Mouse (Mus musculus) intestine, postnatal 0 days (tissue): ENCODE results near the gene Tmc7. TPM values are rescaled to one million over a fixed set of nuclear protein-coding genes. Genes with fewer than 3 reads are reported as not detected.

Experiments used
- ATAC-seq: fragments of 200-750 bp; cut with Nextera tagmentation; 2 replicates; pipeline ENCODE4 v1.8.0; 2017; ENCODE audit warnings: mild to moderate bottlenecking, moderate TSS enrichment, moderate library complexity
- H3K27ac ChIP-seq: fragments of 300-500 bp; sonication (generic); 2 replicates; pipeline ENCODE4 v1.5.1; 2014; ENCODE audit warnings: mild to moderate bottlenecking, low read depth, low read length, moderate library complexity
- H3K27me3 ChIP-seq: fragments of 300-500 bp; sonication (generic); replicated peaks from 2 replicates; pipeline ENCODE4 v1.6.1; 2014; ENCODE audit warnings: low read length, mixed read lengths; ENCODE audit not compliant: control insufficient read depth, insufficient read depth
- H3K36me3 ChIP-seq: fragments of 300-500 bp; sonication (generic); 2 replicates; pipeline ENCODE4 v1.6.1; 2014; ENCODE audit warnings: mild to moderate bottlenecking, moderate library complexity; ENCODE audit not compliant: control insufficient read depth, insufficient read depth
- H3K4me1 ChIP-seq: fragments of 300-500 bp; sonication (generic); replicated peaks from 2 replicates; pipeline ENCODE4 v1.6.1; 2014; ENCODE audit warnings: antibody characterized with exemption, low read length, mixed read lengths; ENCODE audit not compliant: control insufficient read depth, insufficient read depth
- H3K4me2 ChIP-seq: fragments of 300-500 bp; sonication (generic); replicated peaks from 2 replicates; pipeline ENCODE4 v1.6.1; 2014; ENCODE audit warnings: low read depth, mild to moderate bottlenecking, moderate library complexity
- H3K4me3 ChIP-seq: fragments of 300-500 bp; sonication (generic); 2 replicates; pipeline ENCODE4 v1.5.1; 2014; ENCODE audit warnings: low read depth, low read length
- H3K9ac ChIP-seq: fragments of 300-500 bp; sonication (generic); 2 replicates; pipeline ENCODE4 v1.6.1; 2014; ENCODE audit warnings: mild to moderate bottlenecking, low read depth, low read length
- H3K9me3 ChIP-seq: fragments of 300-500 bp; sonication (generic); 2 replicates; pipeline ENCODE4 v1.6.1; 2016; ENCODE audit warnings: mixed run types; ENCODE audit not compliant: control insufficient read depth
- CTCF ChIP-seq: sonication (generic); IDR thresholded peaks from 2 replicates; pipeline ENCODE4 v1.5.1; 2016; ENCODE audit warnings: low read depth, mild to moderate bottlenecking, control low read depth, antibody characterized with exemption, moderate library complexity
- whole genome bisulfite sequencing: fragments of 180-500 bp; shearing (Covaris S2); extraction: QIAGEN DNeasy Blood & Tissue Kit; methylation state at CpG from one replicate; pipeline ENCODE4 v1.1.7; 2014; 5-methylcytosine and 5-hydroxymethylcytosine counted together
- polyA plus RNA-seq: library from polyadenylated mRNA; unstranded; fragments of >200 nt; fragmentation: Nextera tagmentation; extraction: Ambion mirVana; gene quantifications from 2 replicates; pipeline ENCODE4 v1.2.1, GENCODE M21; 2015

Tmc7 gene
- polyA plus RNA-seq, 1 experiment from 2014 or later: 1.4 TPM

DNA sequence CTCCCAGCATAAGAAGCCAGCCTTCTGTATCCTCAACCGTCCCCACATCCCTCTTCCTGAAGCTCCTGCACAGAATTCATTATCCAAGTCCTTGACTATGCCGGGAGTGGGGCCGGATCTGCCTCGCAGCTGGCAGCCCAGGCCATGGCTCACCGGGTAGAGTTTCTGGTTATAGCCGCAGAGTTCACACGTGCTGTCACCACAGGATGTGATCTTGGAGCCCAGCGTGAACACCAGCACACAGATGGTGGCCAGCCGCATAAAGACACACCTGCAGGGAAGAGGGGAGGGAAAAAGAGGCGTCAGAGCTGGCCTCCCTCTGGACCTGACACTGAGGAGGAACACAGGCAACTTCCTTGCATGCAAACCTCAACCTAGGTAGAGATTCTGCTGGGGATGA lies 37.1 kb downstream of the Tmc7 start:
- no peak for ATAC-seq
- H3K9ac ChIP-seq: no peak overlapping the region
- no peak overlapping the region for H3K4me3 ChIP-seq
- no peak overlapping the region for H3K4me2 ChIP-seq
- no peaks in the 10 kb centered on the region for H3K27me3 ChIP-seq
- H3K27ac ChIP-seq: no peak overlapping the region
- WGBS: 83% methylated on average over 10 of the region's 10 CpGs
- peaks cover 4% of the 10 kb centered on the region; the same call in 1 of the 2 replicates for H3K36me3 ChIP-seq
- no peaks in the 10 kb centered on the region for H3K9me3 ChIP-seq
- no peak for TF ChIP-seq CTCF
- H3K4me1 ChIP-seq: no peaks in the 10 kb centered on the region

GRCm38 (mm10) chr7:118544128-118544527 lies 40.4 kb downstream of the Tmc7 start:
- TF ChIP-seq CTCF: no peak
- ATAC-seq: no peak
- no peaks in the 10 kb centered on the region for H3K4me1 ChIP-seq
- H3K9me3 ChIP-seq: no peaks in the 10 kb centered on the region
- H3K4me3 ChIP-seq: no peak overlapping the region
- no peak overlapping the region for H3K4me2 ChIP-seq
- H3K27ac ChIP-seq: no peak overlapping the region
- no peak overlapping the region for H3K9ac ChIP-seq
- peaks cover 4% of the 10 kb centered on the region; the same call in 1 of the 2 replicates for H3K36me3 ChIP-seq
- H3K27me3 ChIP-seq: no peaks in the 10 kb centered on the region
- WGBS: 77% methylated on average over 4 of the region's 4 CpGs

DNA sequence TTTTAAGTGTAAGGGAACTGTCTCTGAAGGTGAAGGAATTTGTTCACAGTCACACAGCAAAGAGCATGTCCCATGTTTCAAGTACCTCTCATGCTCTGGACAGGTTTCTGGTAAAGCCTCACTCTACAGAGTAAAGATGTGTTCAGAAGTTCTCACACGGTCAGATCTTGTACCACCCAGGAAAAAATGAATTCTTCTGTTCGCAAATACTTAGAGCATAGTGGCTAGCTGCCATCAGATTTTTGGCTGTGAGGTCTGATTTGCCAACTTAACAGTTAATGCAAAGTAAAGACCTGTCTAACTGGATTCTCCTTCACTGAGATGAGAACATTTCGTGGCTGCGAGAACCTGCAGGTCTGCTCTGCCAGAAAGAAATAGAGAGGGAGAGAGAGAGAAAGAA lies 49.5 kb downstream of the Tmc7 start:
- no peak for ATAC-seq
- WGBS: 78% methylated on average over 4 of the region's 4 CpGs

DNA sequence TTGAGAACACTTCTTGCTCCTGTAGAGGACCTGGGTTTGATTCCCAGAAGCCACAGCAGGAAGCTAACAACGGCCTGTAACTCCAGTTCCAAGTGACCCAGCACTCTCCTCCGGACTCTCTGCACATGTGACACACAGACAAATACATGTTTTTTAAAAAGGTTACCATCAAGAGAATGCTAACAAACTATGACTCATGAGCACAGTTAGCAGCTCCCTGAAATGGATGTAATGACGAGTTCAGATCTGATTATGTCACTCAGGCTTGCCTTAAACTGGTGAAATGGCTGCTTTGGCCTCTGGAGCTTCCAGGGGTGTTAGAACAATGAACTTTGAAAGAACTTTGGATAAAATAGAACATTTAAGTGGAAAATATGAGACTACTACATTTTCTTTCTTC lies 50.2 kb downstream of the Tmc7 start:
- no peaks in the 10 kb centered on the region for H3K27me3 ChIP-seq

More for the DNA sequence above, 49.5 kb downstream of the Tmc7 start:
- H3K9me3 ChIP-seq: no peaks in the 10 kb centered on the region
- no peak overlapping the region for H3K27ac ChIP-seq
- H3K36me3 ChIP-seq: no peaks in the 10 kb centered on the region
- H3K9ac ChIP-seq: no peak overlapping the region
- H3K4me1 ChIP-seq: 0 out of 2 replicates have a peak, but pooled peaks cover 4% of the 10 kb centered on the region
- H3K4me3 ChIP-seq: no peak overlapping the region
- no peak overlapping the region for H3K4me2 ChIP-seq
- no peaks in the 10 kb centered on the region for H3K27me3 ChIP-seq
- no peak for TF ChIP-seq CTCF

DNA sequence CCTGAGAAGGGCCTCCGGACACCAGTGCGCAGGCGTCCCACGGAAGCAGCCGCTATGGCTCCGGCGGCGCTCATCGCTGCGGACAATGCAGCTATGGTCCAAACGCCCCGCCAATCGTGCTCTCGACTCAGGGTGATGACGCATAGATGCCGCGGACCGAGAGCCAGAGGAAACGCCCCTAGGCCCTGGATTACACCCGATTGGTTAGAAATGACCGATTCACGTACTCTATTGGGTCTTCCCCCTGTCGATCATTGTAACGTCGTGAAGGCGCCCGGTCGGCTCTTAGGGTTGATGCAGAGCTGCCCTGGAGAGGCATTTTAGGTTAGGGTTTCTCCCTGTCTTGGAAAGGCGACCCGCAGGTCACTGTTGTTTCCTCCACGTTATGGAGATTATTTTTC lies 51.4 kb downstream of the Tmc7 start, which contains the start of gene Coq7:
Coq7 (minus strand) TSS at position 179 of the 401 bp plus-strand sequence.
- H3K9me3 ChIP-seq: no peaks in the 10 kb centered on the region
- peak within 1 kb of the TSS; percentile 74 for H3K4me2 ChIP-seq
- peak; percentile 99 for ATAC-seq
- H3K36me3 ChIP-seq: peaks cover 13% of the 10 kb centered on the region; the same call in 1 of the 2 replicates
- peak within 1 kb of the TSS; percentile 90 for H3K27ac ChIP-seq
- H3K4me1 ChIP-seq: 0 out of 2 replicates have a peak, but pooled peaks cover 4% of the 10 kb centered on the region
- H3K9ac ChIP-seq: peak within 1 kb of the TSS; percentile 64
- TF ChIP-seq CTCF: 0 out of 2 replicates have a peak, but pooled peaks have one; percentile 1
- under 1% methylated on average over 31 of the region's 31 CpGs for WGBS
- H3K4me3 ChIP-seq: peak within 1 kb of the TSS; percentile 57
- H3K27me3 ChIP-seq: no peaks in the 10 kb centered on the region

More for the DNA sequence above, 50.2 kb downstream of the Tmc7 start:
- H3K4me3 ChIP-seq: no peak overlapping the region
- 76% methylated on average over 3 of the region's 3 CpGs for WGBS
- no peak for ATAC-seq
- peaks cover 3% of the 10 kb centered on the region; the same call in 1 of the 2 replicates for H3K36me3 ChIP-seq
- no peak overlapping the region for H3K9ac ChIP-seq
- no peak overlapping the region for H3K27ac ChIP-seq
- H3K4me2 ChIP-seq: no peak overlapping the region
- no peak for TF ChIP-seq CTCF
- H3K4me1 ChIP-seq: 0 out of 2 replicates have a peak, but pooled peaks cover 4% of the 10 kb centered on the region
- no peaks in the 10 kb centered on the region for H3K9me3 ChIP-seq

- ATAC-seq: peak; percentile 97
- H3K27ac ChIP-seq: peak overlapping the region; percentile 90
- peak; percentile 36 for TF ChIP-seq CTCF
Measured at GRCm38 (mm10) chr7:118532519-118533177, 51.9 kb downstream of the Tmc7 start.

More at GRCm38 (mm10) chr7:118532519-118533177, 51.9 kb downstream of the Tmc7 start:
- Histone ChIP-seq H3K9ac (peak overlapping the region; percentile 56), H3K4me1 (0 out of 2 replicates have a peak, but pooled peaks cover 4% of the 10 kb centered on the region), H3K4me2 (peak overlapping the region; percentile 74), H3K4me3 (peak overlapping the region; percentile 57), H3K9me3 (no peaks in the 10 kb centered on the region), H3K27me3 (no peaks in the 10 kb centered on the region), H3K36me3 (peaks cover 14% of the 10 kb centered on the region; the same call in 1 of the 2 replicates)
- under 1% methylated on average over 36 of the region's 36 CpGs for WGBS
